Mouse (Mus musculus): Measurements from ENCODE around the gene Selenos.
A peak's percentile ranks its signal among the peaks of the same experiment; 100 is the strongest.
"Not testable (repeated sequence)": the region's sequence is repeated elsewhere in the genome, so short reads cannot be mapped to it uniquely, and the experiment has no call there.

The Selenos gene

GRCm38 (mm10) chr7:66079364-66080230, at the start of gene Selenos:
Selenos (plus strand) TSS chr7:66079649.
- DNase-seq (ENCODE audit: low spot score): peak; percentile 81

- DNase-seq (ENCODE audit: low spot score): no peak
Observed at GRCm38 (mm10) chr7:66036809-66037208, 42.6 kb upstream of the Selenos start.

- no peak for DNase-seq (ENCODE audit: low spot score)
Observed at GRCm38 (mm10) chr7:66038261-66038660, 41.2 kb upstream of the Selenos start.

GRCm38 (mm10) chr7:66038730-66039129, 40.7 kb upstream of the Selenos start:
- no peak for DNase-seq (ENCODE audit: low spot score)

GRCm38 (mm10) chr7:66040026-66040814, 39.2 kb upstream of the Selenos start:
- no peak for DNase-seq (ENCODE audit: low spot score)

GRCm38 (mm10) chr7:66043552-66044459, 35.6 kb upstream of the Selenos start, which contains the start of gene Gm45213:
Gm45213 (plus strand) TSS chr7:66043602.
- no peak for DNase-seq (ENCODE audit: low spot score)

GRCm38 (mm10) chr7:66044617-66045016, 34.8 kb upstream of the Selenos start:
- no peak for DNase-seq (ENCODE audit: low spot score)

- DNase-seq (ENCODE audit: low spot score): no peak
Observed at GRCm38 (mm10) chr7:66046921-66047918, 32.2 kb upstream of the Selenos start.

GRCm38 (mm10) chr7:66047975-66048374, 31.5 kb upstream of the Selenos start:
- DNase-seq (ENCODE audit: low spot score): no peak

- no peak for DNase-seq (ENCODE audit: low spot score)
Observed at GRCm38 (mm10) chr7:66048446-66049230, 30.8 kb upstream of the Selenos start.

GRCm38 (mm10) chr7:66053946-66054483, 25.4 kb upstream of the Selenos start:
- DNase-seq (ENCODE audit: low spot score): no peak

- not testable (repeated sequence) for DNase-seq (ENCODE audit: low spot score)
Observed at GRCm38 (mm10) chr7:66055356-66055755, 24.1 kb upstream of the Selenos start.

GRCm38 (mm10) chr7:66058703-66059102, 20.7 kb upstream of the Selenos start, which contains the start of gene Snrpa1:
Snrpa1 (plus strand) TSS chr7:66059003.
- DNase-seq (ENCODE audit: low spot score): no peak

- DNase-seq (ENCODE audit: low spot score): peak; percentile 50
Observed at GRCm38 (mm10) chr7:66060066-66060956, 19.1 kb upstream of the Selenos start.

- no peak for DNase-seq (ENCODE audit: low spot score)
Observed at GRCm38 (mm10) chr7:66061057-66061456, 18.4 kb upstream of the Selenos start.

- DNase-seq (ENCODE audit: low spot score): no peak
Observed at GRCm38 (mm10) chr7:66076411-66076810, 3.0 kb upstream of the Selenos start.

GRCm38 (mm10) chr7:66080231-66080613, 773 bp downstream of the Selenos start:
- no peak for DNase-seq (ENCODE audit: low spot score)

- no peak for DNase-seq (ENCODE audit: low spot score)
Observed at GRCm38 (mm10) chr7:66083757-66084156, 4.3 kb downstream of the Selenos start.

Measured in urinary bladder, postnatal 10 days (tissue).